27 mouse cellular contexts compared by ENCODE assay signal in the genomic region with DNA sequence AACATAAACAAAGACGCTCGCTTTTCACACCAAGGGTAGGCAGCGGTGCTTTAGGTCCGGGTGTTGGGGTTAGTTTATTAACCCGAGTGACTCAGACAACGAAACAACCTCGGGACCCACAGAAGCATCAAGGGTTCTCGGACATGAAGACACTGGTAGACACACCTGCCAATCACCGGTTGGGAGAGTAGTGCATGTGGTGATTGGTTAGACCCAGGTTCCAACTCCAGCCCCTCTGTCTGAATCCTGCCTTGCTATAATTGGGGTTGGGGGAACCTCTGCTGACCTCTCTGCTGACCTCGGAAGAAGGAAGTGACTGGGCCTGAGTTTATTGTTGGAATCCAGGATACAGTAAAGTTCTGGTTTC. TPM values are rescaled to one million over a fixed set of nuclear protein-coding genes. Genes with fewer than 3 reads are reported as not detected.
DNase-seq lines count a peak whose midpoint lies in the region; ATAC-seq and TF ChIP-seq lines count a peak whose summit lies in the region.
"Had no signal": no experiment of that assay in that cellular context is flagged by ENCODE, and none has a peak within 500 bp of the region (broad histone marks: within the 10 kb centered on the region; RNA-seq: fewer than 3 reads in every experiment).

No protein-coding gene starts in this region.

- H3K4me1 ChIP-seq in MEL (ENCODE audit: control insufficient read depth in 1 of 2, insufficient read depth in 2 of 2, low read length in 2 of 2) = peaks cover 0 to 7% of the 10 kb centered on the region in 2 experiments; a peak in 2 of 4 replicates
- peaks cover 10% of the 10 kb centered on the region for H3K4me1 ChIP-seq in lung, postnatal 0 days (ENCODE audit: insufficient read depth, low read depth, low read length)
- H3K4me1 ChIP-seq in neural tube, embryonic 15.5 days = peaks cover 18% of the 10 kb centered on the region

- no peak for TF ChIP-seq RAD21 in MEL (IDR thresholded peaks at IDR 0.05; ENCODE audit: low read depth, low read length)

- no peak overlapping the region for H3K4me3 ChIP-seq in MEL (ENCODE audit: control insufficient read depth in 1 of 2, insufficient read depth in 1 of 2, low read depth in 2 of 2, low read length in 2 of 2)
- H3K4me3 ChIP-seq in lung, postnatal 0 days (ENCODE audit: low read depth, low read length) = no peak overlapping the region
- H3K4me3 ChIP-seq in neural tube, embryonic 15.5 days (replicated peaks) = no peak overlapping the region
- H3K4me3 ChIP-seq: embryonic facial prominence, embryonic 12.5 days; kidney, embryonic 15.5 days; left cerebral cortex, adult 2 months; limb, embryonic 15.5 days; liver, embryonic 13.5 days had no signal

- H3K27ac ChIP-seq in MEL (ENCODE audit: control insufficient read depth, low read depth, low read length) = no peak overlapping the region
- no peak overlapping the region for H3K27ac ChIP-seq in lung, postnatal 0 days (ENCODE audit: low read length)
- H3K27ac ChIP-seq in neural tube, embryonic 15.5 days (replicated peaks) = no peak overlapping the region
- H3K27ac ChIP-seq: embryonic facial prominence, embryonic 12.5 days; kidney, embryonic 15.5 days; left cerebral cortex, adult 2 months; limb, embryonic 15.5 days; liver, embryonic 13.5 days; stomach, postnatal 0 days had no signal

- H3K9ac ChIP-seq in MEL (ENCODE audit: control insufficient read depth, low read depth, low read length, poor library complexity, severe bottlenecking) = no peak overlapping the region
- no peak overlapping the region for H3K9ac ChIP-seq in lung, postnatal 0 days (replicated peaks; ENCODE audit: low read depth)
- H3K9ac ChIP-seq in neural tube, embryonic 15.5 days (replicated peaks) = no peak overlapping the region
- H3K9ac ChIP-seq: embryonic facial prominence, embryonic 12.5 days; kidney, embryonic 15.5 days; limb, embryonic 15.5 days; liver, embryonic 13.5 days had no signal

- TF ChIP-seq CTCF in MEL (IDR thresholded peaks at IDR 0.05 in 2 of 3, conservative IDR thresholded peaks at IDR 0.05 in 1 of 3; ENCODE audit: control insufficient read depth in 1 of 3, insufficient read depth in 1 of 3, low read depth in 2 of 3, low read length in 3 of 3, poor library complexity in 1 of 3, severe bottlenecking in 1 of 3) = no peak
- TF ChIP-seq CTCF in lung, postnatal 0 days (IDR thresholded peaks at IDR 0.05) = no peak

- peak; percentile 78 for DNase-seq in heart, adult 11 months
- no peak for DNase-seq in heart, postnatal 25 days (ENCODE audit: low spot score)
- DNase-seq in 3T3-L1 (ENCODE audit: low read depth, low spot score) (peak; percentile 25), MEL (ENCODE audit: low read depth, low spot score) (peak; percentile 36)
- DNase-seq in lung, postnatal 0 days (ENCODE audit: low spot score) = peak; percentile 32
- DNase-seq in urinary bladder, postnatal 14 days (ENCODE audit: low spot score) = no peak
- DNase-seq: adrenal gland, postnatal 25 days; cerebellum, adult 11-12 months; cerebellum, adult 9-11 months; embryo, embryonic 11 days; heart, postnatal 14 days; kidney, adult 18-20 months; kidney, postnatal 25 days; liver, embryonic 13.5 days; midbrain, embryonic 14.5 days; spleen, adult 18-20 months; thymus, adult 2 months; thymus, postnatal 36 days had no signal

- peaks cover 19% of the 10 kb centered on the region for H3K79me2 ChIP-seq in MEL (ENCODE audit: control insufficient read depth, insufficient read depth, low read length, poor library complexity)

- no peak overlapping the region for H3K4me2 ChIP-seq in lung, postnatal 0 days (replicated peaks; ENCODE audit: low read depth, low read length)
- H3K4me2 ChIP-seq in neural tube, embryonic 15.5 days = no peak overlapping the region
- H3K4me2 ChIP-seq: embryonic facial prominence, embryonic 12.5 days; kidney, embryonic 15.5 days; limb, embryonic 15.5 days; liver, embryonic 13.5 days had no signal

- WGBS in lung, postnatal 0 days = 34% methylated on average over 10 of the region's 10 CpGs
- 80% methylated on average over 10 of the region's 10 CpGs for WGBS in neural tube, embryonic 15.5 days

- TF ChIP-seq EP300 in MEL (IDR thresholded peaks at IDR 0.05; ENCODE audit: low read depth in 1 of 2, low read length in 2 of 2) = no peak
- TF ChIP-seq EP300 in lung, postnatal 0 days (IDR thresholded peaks at IDR 0.05) = no peak; the same call in 1 of the 2 replicates

- no peaks in the 10 kb centered on the region for H3K27me3 ChIP-seq in MEL (ENCODE audit: control insufficient read depth in 1 of 2, insufficient read depth in 2 of 2, low read length in 2 of 2)
- H3K27me3 ChIP-seq in lung, postnatal 0 days (replicated peaks; ENCODE audit: insufficient read depth, low read length) = no peaks in the 10 kb centered on the region
- H3K27me3 ChIP-seq in neural tube, embryonic 15.5 days (replicated peaks) = no peaks in the 10 kb centered on the region
- H3K27me3 ChIP-seq: embryonic facial prominence, embryonic 12.5 days; kidney, embryonic 15.5 days; limb, embryonic 15.5 days; liver, embryonic 13.5 days had no signal

- peaks cover 2 to 13% of the 10 kb centered on the region in 2 experiments; a peak in 3 of 4 replicates for H3K36me3 ChIP-seq in MEL (ENCODE audit: control insufficient read depth in 1 of 2, insufficient read depth in 2 of 2, low read length in 2 of 2)
- H3K36me3 ChIP-seq in lung, postnatal 0 days (ENCODE audit: insufficient read depth, low read length) = no peaks in the 10 kb centered on the region
- H3K36me3 ChIP-seq in neural tube, embryonic 15.5 days = peaks cover 25% of the 10 kb centered on the region; the same call in 1 of the 2 replicates

- H3K9me3 ChIP-seq in MEL (replicated peaks; ENCODE audit: insufficient read depth, low read length) = no peaks in the 10 kb centered on the region
- H3K9me3 ChIP-seq in lung, postnatal 0 days (ENCODE audit: low read length) = no peaks in the 10 kb centered on the region
- H3K9me3 ChIP-seq in neural tube, embryonic 15.5 days (replicated peaks) = no peaks in the 10 kb centered on the region
- H3K9me3 ChIP-seq: embryonic facial prominence, embryonic 12.5 days; kidney, embryonic 15.5 days; limb, embryonic 15.5 days; liver, embryonic 13.5 days had no signal

- 0 out of 4 replicates have a peak, but pooled peaks of 1 of the 2 experiments have one; percentile 16 for TF ChIP-seq POLR2A in MEL (IDR thresholded peaks at IDR 0.05; ENCODE audit: control insufficient read depth in 1 of 2, insufficient read depth in 1 of 2, low read depth in 1 of 2, low read length in 2 of 2, poor library complexity in 1 of 2)

- intact Hi-C loops in heart, postnatal 25 days (cut with DNase I) = no loop called here

- ATAC-seq in lung, postnatal 0 days = no peak
- no peak for ATAC-seq in neural tube, embryonic 15.5 days (ENCODE audit: low FRiP score)
- ATAC-seq: CD4-positive, CD25-positive, alpha-beta regulatory T cell, adult 4 months; forebrain, embryonic 16.5 days; hindbrain, embryonic 16.5 days had no signal

TF ChIP-seq in MEL, 35 proteins besides CTCF, POLR2A, EP300 and RAD21:
- no peak for TF ChIP-seq MYB (IDR thresholded peaks at IDR 0.05; ENCODE audit: low read depth, low read length)
- no peak for TF ChIP-seq SIN3A (IDR thresholded peaks at IDR 0.05; ENCODE audit: low read length)
- no peak for TF ChIP-seq MAFK (IDR thresholded peaks at IDR 0.05; ENCODE audit: borderline replicate concordance, low read depth, low read length)

RNA-seq across cellular contexts. Expression of gene Usp46, which starts 29.6 kb away (rescaled TPM):
- total RNA-seq in heart, postnatal 25 days (2021) = 10 to 100 TPM; 40.6 to 41.3 TPM
- total RNA-seq in MEL (2012; rRNA removed) = 12.9 and 14.5 TPM in 2 replicates
- polyA plus RNA-seq in MEL (2012; ENCODE audit: insufficient read depth in 1 of 2, insufficient read length in 2 of 2, low read depth in 1 of 2, low replicate concordance in 2 of 2, missing spikeins in 1 of 2) = 10 to 100 TPM in 1 of 2 experiments, not detected in 1; 23.6 TPM
- 27.3 and 33.8 TPM in 2 replicates for polyA plus RNA-seq in lung, postnatal 0 days (2015; fragmentation: Nextera tagmentation; extraction: Ambion mirVana)
- polyA plus RNA-seq in neural tube, embryonic 15.5 days (2015; fragmentation: Nextera tagmentation; extraction: Ambion mirVana) = 27.8 and 29.9 TPM in 2 replicates

Comparison
In these comparisons a context has a peak if more than half of its experiments do, and no peak if none do; other contexts are left out.
1. DNase-seq: peak in heart, adult 11 months (single experiment), 3T3-L1 (single experiment), MEL (single experiment) and lung, postnatal 0 days (single experiment); none in heart, postnatal 25 days (single experiment) and urinary bladder, postnatal 14 days (single experiment).